Mouse (Mus musculus): ENCODE measurements around the gene Wdr91.

DNA sequence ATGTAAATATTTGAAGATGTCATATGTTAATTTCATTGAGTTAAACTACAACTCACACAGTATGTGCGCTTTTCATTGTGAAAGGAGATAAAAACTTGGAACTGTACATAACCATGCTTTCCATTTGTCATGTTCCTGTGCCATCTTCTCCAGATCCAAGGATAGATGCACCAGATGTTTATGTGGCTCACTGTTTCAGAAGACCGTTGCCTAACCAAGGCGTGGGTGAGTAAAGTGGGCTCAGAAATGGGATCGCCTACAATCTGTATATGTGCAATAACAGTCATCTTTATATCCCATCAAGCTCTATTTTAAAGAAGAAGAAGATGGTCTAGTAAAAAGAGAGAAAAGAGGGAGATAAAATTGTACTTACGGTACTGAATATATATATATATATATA lies 78.3 kb downstream of the Wdr91 start:
- TF ChIP-seq CTCF (conservative IDR thresholded peaks at IDR 0.05; ENCODE audit: insufficient read depth, insufficient read length, low read depth, low read length) (no peak), POLR2A (IDR thresholded peaks at IDR 0.05; ENCODE audit: low read depth, low read length) (no peak)

Measured in kidney, adult 2 months (tissue).